Comparison of ENCODE assay signal across 28 mouse cellular contexts in the genomic region with DNA sequence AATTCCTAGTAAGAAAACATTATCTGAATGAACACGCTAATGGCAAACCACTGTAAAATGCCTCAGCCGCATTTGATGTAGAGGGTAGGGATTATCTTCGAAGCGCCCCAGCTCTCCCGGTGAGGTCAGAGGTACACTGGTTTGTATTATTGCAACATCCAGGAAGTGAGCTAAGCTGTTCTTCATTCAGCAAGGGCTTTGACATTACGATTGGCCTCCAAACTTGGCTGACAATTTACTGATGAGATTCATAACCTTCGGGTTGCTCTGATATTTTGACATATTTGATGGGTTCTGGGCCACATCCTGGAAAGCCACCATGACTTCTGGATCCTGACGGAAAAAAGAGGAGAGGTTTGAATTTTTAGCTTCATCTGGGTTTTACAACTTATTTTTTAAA. TPM values are rescaled to one million over a fixed set of nuclear protein-coding genes. Genes with fewer than 3 reads are reported as not detected.
DNase-seq lines count a peak whose midpoint lies in the region; ATAC-seq and TF ChIP-seq lines count a peak whose summit lies in the region.
"Had no signal": no experiment of that assay in that cellular context is flagged by ENCODE, and none has a peak within 500 bp of the region (broad histone marks: within the 10 kb centered on the region; RNA-seq: fewer than 3 reads in every experiment).

No protein-coding gene starts in this region.

- TF ChIP-seq CTCF in liver, postnatal 0 days (IDR thresholded peaks at IDR 0.05; ENCODE audit: low read depth) = no peak
- no peak for TF ChIP-seq CTCF in cerebellum, adult 2 months (IDR thresholded peaks at IDR 0.05; ENCODE audit: borderline replicate concordance, insufficient read depth, low read depth, low read length)

- H3K4me2 ChIP-seq in liver, embryonic 11.5 days = no peak overlapping the region
- no peak overlapping the region for H3K4me2 ChIP-seq in liver, postnatal 0 days (ENCODE audit: low read depth, low read length)
- H3K4me2 ChIP-seq: heart, embryonic 13.5 days; liver, embryonic 15.5 days; neural tube, embryonic 13.5 days had no signal

- no peak overlapping the region for H3K9ac ChIP-seq in liver, embryonic 11.5 days (ENCODE audit: low read depth, low read length)
- H3K9ac ChIP-seq in liver, postnatal 0 days (replicated peaks) = no peak overlapping the region
- H3K9ac ChIP-seq: heart, embryonic 13.5 days; liver, embryonic 15.5 days; neural tube, embryonic 13.5 days had no signal

- WGBS in liver, embryonic 11.5 days = 74% methylated on average over 8 of the region's 8 CpGs
- 41% methylated on average over 8 of the region's 8 CpGs for WGBS in liver, postnatal 0 days (ENCODE audit: insufficient replicate concordance)
- 90% methylated on average over 8 of the region's 8 CpGs for WGBS in cerebellum, adult 2 months

- H3K27ac ChIP-seq in liver, embryonic 11.5 days (ENCODE audit: low read depth, low read length) = no peak overlapping the region
- H3K27ac ChIP-seq in brown adipose tissue, adult 24 weeks (replicated peaks; ENCODE audit: low read depth, low read length) = peak overlapping the region; percentile 54
- 0 out of 2 replicates have a peak overlapping the region, but pooled peaks have one; percentile 1 for H3K27ac ChIP-seq in liver, postnatal 0 days (ENCODE audit: low read depth)
- no peak overlapping the region for H3K27ac ChIP-seq in cerebellum, adult 2 months (ENCODE audit: insufficient read depth, low read length)
- H3K27ac ChIP-seq: embryonic facial prominence, embryonic 10.5 days; heart, embryonic 13.5 days; hindbrain, postnatal 0 days; layer of hippocampus, adult 2 months; limb, embryonic 10.5 days; liver, embryonic 15.5 days; midbrain, embryonic 10.5 days; neural tube, embryonic 13.5 days had no signal

- DNase-seq in adrenal gland, adult (ENCODE audit: inconsistent age in 2 of 2, low spot score in 1 of 2) = peak; percentile 62 to 86
- no peak for DNase-seq in adrenal gland, postnatal 4 days (ENCODE audit: low spot score in 2 of 2)
- DNase-seq in liver = peak; percentile 14
- DNase-seq in liver, embryonic 11.5 days (ENCODE audit: low spot score) = no peak
- peak; percentile 22 for DNase-seq in liver, postnatal 0 days
- no peak for DNase-seq in cerebellum, adult 2 months
- DNase-seq in right cerebral cortex, postnatal 36 days (ENCODE audit: low spot score in 2 of 2) = no peak
- DNase-seq: cerebellum, adult 9-10 months; heart, postnatal 14 days; kidney, adult 18-20 months; retina, postnatal 1 day; right cerebral cortex, postnatal 25 days had no signal

- peaks cover 17% of the 10 kb centered on the region for H3K4me1 ChIP-seq in liver, embryonic 11.5 days (replicated peaks; ENCODE audit: control insufficient read depth, insufficient read depth, low read length)
- H3K4me1 ChIP-seq in brown adipose tissue, adult 24 weeks (ENCODE audit: control insufficient read depth, insufficient read depth, insufficient read length, low read length) = no peaks in the 10 kb centered on the region
- peaks cover 24% of the 10 kb centered on the region for H3K4me1 ChIP-seq in liver, postnatal 0 days (ENCODE audit: insufficient read depth)
- H3K4me1 ChIP-seq in cerebellum, adult 2 months (ENCODE audit: control insufficient read depth, insufficient read depth, low read length) = no peaks in the 10 kb centered on the region

- H3K36me3 ChIP-seq in liver, embryonic 11.5 days (ENCODE audit: control insufficient read depth, insufficient read depth, low read length) = peaks cover 27% of the 10 kb centered on the region
- H3K36me3 ChIP-seq in liver, postnatal 0 days (replicated peaks; ENCODE audit: insufficient read depth, low read length) = peaks cover 27% of the 10 kb centered on the region

- TF ChIP-seq EP300 in liver, postnatal 0 days (IDR thresholded peaks at IDR 0.05; ENCODE audit: low read depth) = 0 out of 2 replicates have a peak, but pooled peaks have one; percentile 26

- no peak overlapping the region for H3K4me3 ChIP-seq in liver, embryonic 11.5 days (ENCODE audit: low read depth, low read length)
- H3K4me3 ChIP-seq in brown adipose tissue, adult 24 weeks (ENCODE audit: insufficient read depth, low read depth, low read length) = no peak overlapping the region
- no peak overlapping the region for H3K4me3 ChIP-seq in liver, postnatal 0 days (ENCODE audit: low read depth, low read length)
- no peak overlapping the region for H3K4me3 ChIP-seq in cerebellum, adult 2 months (replicated peaks; ENCODE audit: insufficient read depth, low read depth, low read length)
- H3K4me3 ChIP-seq: embryonic facial prominence, embryonic 10.5 days; heart, embryonic 13.5 days; layer of hippocampus, adult 2 months; limb, embryonic 10.5 days; liver, embryonic 15.5 days; midbrain, embryonic 10.5 days; myocyte; neural tube, embryonic 13.5 days had no signal

- no peak for TF ChIP-seq POLR2A in cerebellum, adult 2 months (IDR thresholded peaks at IDR 0.05; ENCODE audit: borderline replicate concordance, insufficient read depth, low read length)

- no peaks in the 10 kb centered on the region for H3K27me3 ChIP-seq in liver, embryonic 11.5 days (replicated peaks; ENCODE audit: control insufficient read depth, insufficient read depth, low read length)
- no peaks in the 10 kb centered on the region for H3K27me3 ChIP-seq in liver, postnatal 0 days (ENCODE audit: insufficient read depth, low read length)
- no peaks in the 10 kb centered on the region for H3K27me3 ChIP-seq in cerebellum, adult 2 months (ENCODE audit: control insufficient read depth, insufficient read depth, low read length)
- H3K27me3 ChIP-seq: heart, embryonic 13.5 days; liver, embryonic 15.5 days; neural tube, embryonic 13.5 days had no signal

- H3K9me3 ChIP-seq in liver, embryonic 11.5 days (ENCODE audit: control insufficient read depth, low read length) = no peaks in the 10 kb centered on the region
- no peaks in the 10 kb centered on the region for H3K9me3 ChIP-seq in liver, postnatal 0 days (ENCODE audit: low read length)
- H3K9me3 ChIP-seq: embryonic facial prominence, embryonic 10.5 days; heart, embryonic 13.5 days; limb, embryonic 10.5 days; liver, embryonic 15.5 days; midbrain, embryonic 10.5 days; neural tube, embryonic 13.5 days had no signal

- ATAC-seq in liver, embryonic 11.5 days (replicated peaks; ENCODE audit: low FRiP score) = no peak
- no peak for ATAC-seq in liver, postnatal 0 days
- ATAC-seq: CD4-positive, CD25-positive, alpha-beta regulatory T cell, adult 4 months; hindbrain, postnatal 0 days; lung, postnatal 0 days; midbrain, embryonic 16.5 days had no signal

RNA-seq across cellular contexts. Expression of a gene that starts 4.6 kb away (rescaled TPM):
- total RNA-seq in adrenal gland, postnatal 4 days (2021) = 10 to 100 TPM; 83.2 to 85.2 TPM
- 71.9 and 74.6 TPM in 2 replicates for polyA plus RNA-seq in liver, embryonic 11.5 days (2014; fragmentation: Nextera tagmentation; extraction: Ambion mirVana)
- polyA plus RNA-seq in brown adipose tissue, adult 24 weeks (2012; ENCODE audit: insufficient read depth, insufficient read length, missing spikeins) = 109 and 113 TPM in 2 replicates
- polyA plus RNA-seq in liver, postnatal 0 days (2015; fragmentation: Nextera tagmentation; extraction: Ambion mirVana) = 37.8 and 38.6 TPM in 2 replicates
- 55.8 and 56.0 TPM in 2 replicates for polyA plus RNA-seq in cerebellum, adult 2 months (2012; rRNA removed)

RNA-seq across cellular contexts. Expression of a gene that starts 34.6 kb away (rescaled TPM):
- 100 to 1,000 TPM; 157 to 177 TPM for total RNA-seq in adrenal gland, postnatal 4 days (2021)
- 159 and 166 TPM in 2 replicates for polyA plus RNA-seq in liver, embryonic 11.5 days (2014; fragmentation: Nextera tagmentation; extraction: Ambion mirVana)
- polyA plus RNA-seq in brown adipose tissue, adult 24 weeks (2012; ENCODE audit: insufficient read depth, insufficient read length, missing spikeins) = 181 and 325 TPM in 2 replicates
- polyA plus RNA-seq in liver, postnatal 0 days (2015; fragmentation: Nextera tagmentation; extraction: Ambion mirVana) = 59.8 and 62.6 TPM in 2 replicates
- 75.6 and 85.3 TPM in 2 replicates for polyA plus RNA-seq in cerebellum, adult 2 months (2012; rRNA removed)

RNA-seq across cellular contexts. Expression of a gene that starts 34.7 kb away (rescaled TPM):
- total RNA-seq in adrenal gland, postnatal 4 days (2021) = 10 to 100 TPM; 22.7 to 24.4 TPM
- 12.4 and 13.1 TPM in 2 replicates for polyA plus RNA-seq in liver, embryonic 11.5 days (2014; fragmentation: Nextera tagmentation; extraction: Ambion mirVana)
- 15.6 and 33.2 TPM in 2 replicates for polyA plus RNA-seq in brown adipose tissue, adult 24 weeks (2012; ENCODE audit: insufficient read depth, insufficient read length, missing spikeins)
- polyA plus RNA-seq in liver, postnatal 0 days (2015; fragmentation: Nextera tagmentation; extraction: Ambion mirVana) = 3.9 and 4.3 TPM in 2 replicates
- 7.3 and 9.0 TPM in 2 replicates for polyA plus RNA-seq in cerebellum, adult 2 months (2012; rRNA removed)

RNA-seq across cellular contexts. Expression of a gene that starts 42.9 kb away (rescaled TPM):
- total RNA-seq in adrenal gland, postnatal 4 days (2021) = under 1 TPM in 1 of 2 experiments, not detected in 1; 0.31 TPM
- 1.7 and 2.0 TPM in 2 replicates for polyA plus RNA-seq in liver, embryonic 11.5 days (2014; fragmentation: Nextera tagmentation; extraction: Ambion mirVana)
- polyA plus RNA-seq in brown adipose tissue, adult 24 weeks (2012; ENCODE audit: insufficient read depth, insufficient read length, missing spikeins) = not detected in 2 replicates
- polyA plus RNA-seq in liver, postnatal 0 days (2015; fragmentation: Nextera tagmentation; extraction: Ambion mirVana) = 0.18 and 0.40 TPM in 2 replicates
- polyA plus RNA-seq in cerebellum, adult 2 months (2012; rRNA removed) = 0.07 TPM in 1 of 2 replicates, not detected in the other
- total RNA-seq: common myeloid progenitor, adult 5-6 weeks; gastrocnemius, adult 18-20 months; heart, postnatal 14 days; hindbrain, postnatal 0 days; layer of hippocampus, adult 2 months; layer of hippocampus, postnatal 25 days had no signal

Comparison
In these comparisons a context has a peak if more than half of its experiments do, and no peak if none do; other contexts are left out.
1. DNase-seq: peak in adrenal gland, adult (2 of 2), liver (single experiment) and liver, postnatal 0 days (single experiment); none in adrenal gland, postnatal 4 days (0 of 2), liver, embryonic 11.5 days (single experiment), cerebellum, adult 2 months (0 of 2) and right cerebral cortex, postnatal 36 days (0 of 2).
2. H3K27ac ChIP-seq: peak in brown adipose tissue, adult 24 weeks (single experiment) and liver, postnatal 0 days (single experiment); none in liver, embryonic 11.5 days (single experiment) and cerebellum, adult 2 months (single experiment).